Mouse (Mus musculus): ENCODE results near the gene Ric3. TPM values are rescaled to one million over a fixed set of nuclear protein-coding genes. Genes with fewer than 3 reads are reported as not detected.

The Ric3 gene
- polyA plus RNA-seq, 2 experiments = 3.2 to 4.7 TPM

- WGBS = 84% methylated on average over 7 of the region's 7 CpGs
- no peak for TF ChIP-seq POLR2A (IDR thresholded peaks at IDR 0.05; ENCODE audit: borderline replicate concordance, extremely low read depth, insufficient read depth, insufficient read length)
- no peaks in the 10 kb centered on the region for H3K9me3 ChIP-seq (ENCODE audit: control insufficient read depth, low read length)
- H3K4me3 ChIP-seq (replicated peaks; ENCODE audit: low read length) = no peak overlapping the region
- DNase-seq (ENCODE audit: low spot score) (no peak), ATAC-seq (ENCODE audit: low FRiP score, low read depth) (no peak)
- no peak overlapping the region for H3K27ac ChIP-seq (replicated peaks; ENCODE audit: low read depth, low read length)
- H3K9ac ChIP-seq (ENCODE audit: low read depth, low read length, severe bottlenecking) = no peak overlapping the region
- no peaks in the 10 kb centered on the region for H3K4me1 ChIP-seq (ENCODE audit: control insufficient read depth, insufficient read depth, low read length)
- H3K36me3 ChIP-seq (ENCODE audit: control insufficient read depth, insufficient read depth, low read length) = no peaks in the 10 kb centered on the region
- H3K27me3 ChIP-seq (ENCODE audit: control insufficient read depth, insufficient read depth, low read length) = no peaks in the 10 kb centered on the region
- H3K4me2 ChIP-seq (replicated peaks; ENCODE audit: low read depth, low read length, severe bottlenecking) = no peak overlapping the region
Observed at GRCm38 (mm10) chr7:109019243-109019642, 63.9 kb downstream of the Ric3 start.

DNA sequence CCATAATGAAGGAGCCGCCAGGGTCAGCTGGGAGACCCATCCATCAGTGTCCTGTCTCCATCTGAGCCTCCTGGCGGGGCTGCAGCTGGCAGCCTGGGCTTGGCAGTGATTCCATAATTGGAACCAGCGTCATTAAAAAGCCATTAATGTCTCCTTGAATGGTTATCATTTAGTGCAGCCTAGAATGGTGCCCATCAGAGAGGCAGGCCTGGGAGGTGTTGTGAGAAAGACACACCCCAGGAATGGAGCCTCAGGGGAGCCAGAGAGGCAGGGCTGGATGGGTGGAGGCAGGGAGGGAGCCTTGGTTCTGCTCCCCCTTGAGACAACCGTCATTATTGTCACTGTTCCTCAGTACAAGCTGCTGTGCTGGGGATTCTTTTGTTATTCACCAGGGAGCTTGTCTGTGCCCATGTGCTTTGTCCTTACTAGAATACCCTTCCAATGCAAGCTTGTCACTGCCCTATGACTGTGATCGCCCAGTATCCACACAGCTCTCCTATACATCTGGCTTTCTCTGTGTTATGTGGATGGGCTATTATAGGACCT, 66.7 kb downstream of the Ric3 start:
- H3K27ac ChIP-seq (replicated peaks; ENCODE audit: low read depth, low read length) = no peak overlapping the region
- ATAC-seq (ENCODE audit: low FRiP score, low read depth) (no peak), DNase-seq (ENCODE audit: low spot score) (no peak)
- no peaks in the 10 kb centered on the region for H3K9me3 ChIP-seq (ENCODE audit: control insufficient read depth, low read length)
- H3K27me3 ChIP-seq (ENCODE audit: control insufficient read depth, insufficient read depth, low read length) = peaks cover 14% of the 10 kb centered on the region
- H3K4me2 ChIP-seq (replicated peaks; ENCODE audit: low read depth, low read length, severe bottlenecking) = no peak overlapping the region
- H3K9ac ChIP-seq (ENCODE audit: low read depth, low read length, severe bottlenecking) = no peak overlapping the region
- 28% methylated on average over 5 of the region's 5 CpGs for WGBS
- H3K36me3 ChIP-seq (ENCODE audit: control insufficient read depth, insufficient read depth, low read length) = no peaks in the 10 kb centered on the region
- no peak overlapping the region for H3K4me3 ChIP-seq (replicated peaks; ENCODE audit: low read length)
- H3K4me1 ChIP-seq (ENCODE audit: control insufficient read depth, insufficient read depth, low read length) = no peaks in the 10 kb centered on the region
- TF ChIP-seq POLR2A (IDR thresholded peaks at IDR 0.05; ENCODE audit: borderline replicate concordance, extremely low read depth, insufficient read depth, insufficient read length) = no peak

- Histone ChIP-seq H3K4me3 (replicated peaks; ENCODE audit: low read length) (no peak overlapping the region), H3K4me1 (ENCODE audit: control insufficient read depth, insufficient read depth, low read length) (no peaks in the 10 kb centered on the region), H3K9me3 (ENCODE audit: control insufficient read depth, low read length) (no peaks in the 10 kb centered on the region), H3K27ac (replicated peaks; ENCODE audit: low read depth, low read length) (no peak overlapping the region), H3K4me2 (replicated peaks; ENCODE audit: low read depth, low read length, severe bottlenecking) (no peak overlapping the region), H3K9ac (ENCODE audit: low read depth, low read length, severe bottlenecking) (no peak overlapping the region), H3K27me3 (ENCODE audit: control insufficient read depth, insufficient read depth, low read length) (peaks cover 30% of the 10 kb centered on the region), H3K36me3 (ENCODE audit: control insufficient read depth, insufficient read depth, low read length) (no peaks in the 10 kb centered on the region)
- DNase-seq (ENCODE audit: low spot score) = no peak
- ATAC-seq (ENCODE audit: low FRiP score, low read depth) = no peak
- TF ChIP-seq POLR2A (IDR thresholded peaks at IDR 0.05; ENCODE audit: borderline replicate concordance, extremely low read depth, insufficient read depth, insufficient read length) = no peak
- WGBS = 77% methylated on average over 7 of the region's 7 CpGs
Observed at GRCm38 (mm10) chr7:109014851-109015250, 68.3 kb downstream of the Ric3 start.

DNA sequence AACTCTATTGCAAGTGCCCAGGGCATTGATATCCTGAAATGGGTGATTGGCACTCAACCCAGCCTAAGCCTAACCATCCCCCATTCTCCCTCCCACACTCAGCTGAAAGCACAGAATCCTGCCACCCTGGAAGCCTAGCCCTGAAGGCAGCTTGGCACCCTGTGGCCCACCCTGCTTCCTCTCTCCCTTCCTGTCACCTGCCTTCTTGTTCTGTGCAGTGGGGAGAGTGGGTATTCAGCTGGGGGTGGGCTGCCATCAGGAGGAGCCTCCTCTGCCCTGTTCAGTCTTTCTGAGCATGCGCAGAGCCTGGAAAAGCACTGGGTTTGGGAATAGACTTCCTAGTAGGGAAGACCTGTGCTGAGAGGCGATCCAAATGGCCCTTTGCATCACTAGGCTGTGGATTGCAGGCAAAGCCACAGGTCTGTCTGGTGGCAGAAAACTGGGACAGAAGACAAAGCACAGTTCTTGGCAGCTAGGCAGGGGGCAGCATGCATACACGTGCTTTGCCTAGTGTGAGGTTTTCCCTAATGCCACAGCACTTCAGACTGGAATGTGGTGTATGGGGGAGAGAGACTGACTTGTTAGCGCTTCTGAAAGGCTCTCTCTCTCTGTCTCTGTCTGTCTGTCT, 70.0 kb downstream of the Ric3 start:
- 43% methylated on average over 4 of the region's 4 CpGs for WGBS
- no peak for TF ChIP-seq POLR2A (IDR thresholded peaks at IDR 0.05; ENCODE audit: borderline replicate concordance, extremely low read depth, insufficient read depth, insufficient read length)
- no peaks in the 10 kb centered on the region for H3K9me3 ChIP-seq (ENCODE audit: control insufficient read depth, low read length)
- no peak overlapping the region for H3K9ac ChIP-seq (ENCODE audit: low read depth, low read length, severe bottlenecking)
- ATAC-seq (ENCODE audit: low FRiP score, low read depth) = no peak
- H3K4me2 ChIP-seq (replicated peaks; ENCODE audit: low read depth, low read length, severe bottlenecking) = no peak overlapping the region
- H3K36me3 ChIP-seq (ENCODE audit: control insufficient read depth, insufficient read depth, low read length) = no peaks in the 10 kb centered on the region
- H3K4me3 ChIP-seq (replicated peaks; ENCODE audit: low read length) = no peak overlapping the region
- no peak overlapping the region for H3K27ac ChIP-seq (replicated peaks; ENCODE audit: low read depth, low read length)
- no peaks in the 10 kb centered on the region for H3K4me1 ChIP-seq (ENCODE audit: control insufficient read depth, insufficient read depth, low read length)
- no peak for DNase-seq (ENCODE audit: low spot score)
- H3K27me3 ChIP-seq (ENCODE audit: control insufficient read depth, insufficient read depth, low read length) = peaks cover 35% of the 10 kb centered on the region

- Histone ChIP-seq H3K4me3 (replicated peaks; ENCODE audit: low read length) (no peak overlapping the region), H3K9me3 (ENCODE audit: control insufficient read depth, low read length) (no peaks in the 10 kb centered on the region), H3K4me2 (replicated peaks; ENCODE audit: low read depth, low read length, severe bottlenecking) (no peak overlapping the region), H3K36me3 (ENCODE audit: control insufficient read depth, insufficient read depth, low read length) (no peaks in the 10 kb centered on the region), H3K9ac (ENCODE audit: low read depth, low read length, severe bottlenecking) (no peak overlapping the region), H3K27ac (replicated peaks; ENCODE audit: low read depth, low read length) (no peak overlapping the region), H3K4me1 (ENCODE audit: control insufficient read depth, insufficient read depth, low read length) (no peaks in the 10 kb centered on the region), H3K27me3 (ENCODE audit: control insufficient read depth, insufficient read depth, low read length) (peaks cover 35% of the 10 kb centered on the region)
- ATAC-seq (ENCODE audit: low FRiP score, low read depth) (no peak), DNase-seq (ENCODE audit: low spot score) (no peak)
- 95% methylated on average over 1 of the region's 1 CpGs for WGBS
- TF ChIP-seq POLR2A (IDR thresholded peaks at IDR 0.05; ENCODE audit: borderline replicate concordance, extremely low read depth, insufficient read depth, insufficient read length) = no peak
Observed at GRCm38 (mm10) chr7:109012575-109012974, 70.6 kb downstream of the Ric3 start.

All from limb, embryonic 14.5 days (tissue).